Mouse (Mus musculus) spleen, adult 2 months (tissue): ENCODE results near the gene Atf7ip.

Experiments used
- CTCF ChIP-seq: fragments of 200-500 bp; IDR thresholded peaks from 2 replicates; pipeline ENCODE4 v1.5.1; 2011; ENCODE audit warnings: mild to moderate bottlenecking, inconsistent platforms; ENCODE audit not compliant: insufficient read depth, insufficient read length, insufficient replicate concordance; ENCODE audit errors: extremely low read depth
- POLR2A ChIP-seq: fragments of 200-500 bp; IDR thresholded peaks from 2 replicates; pipeline ENCODE4 v1.6.1; 2011; ENCODE audit warnings: low read depth, low read length, inconsistent platforms

- TF ChIP-seq CTCF (no peak), POLR2A (no peak)
Observed at GRCm38 (mm10) chr6:136525567-136525966, 19.6 kb downstream of the Atf7ip start.
